Mouse (Mus musculus) bone marrow macrophage, adult 2 months (primary cell): ENCODE measurements around the gene Ccdc9b. TPM values are rescaled to one million over a fixed set of nuclear protein-coding genes. Genes with fewer than 3 reads are reported as not detected.

Experiments used
- H3K27ac ChIP-seq: 2 replicates; pipeline ENCODE4 v1.5.1; 2012; ENCODE audit warnings: low read depth, low read length; ENCODE audit not compliant: insufficient read depth
- H3K4me1 ChIP-seq: 2 replicates; pipeline ENCODE4 v1.6.1; 2012; ENCODE audit warnings: low read length; ENCODE audit not compliant: control insufficient read depth, insufficient read depth
- H3K4me3 ChIP-seq: 2 replicates; pipeline ENCODE4 v1.5.1; 2012; ENCODE audit warnings: mild to moderate bottlenecking, low read length, moderate library complexity; ENCODE audit not compliant: insufficient read depth
- CTCF ChIP-seq: IDR thresholded peaks from 2 replicates; pipeline ENCODE4 v1.5.1; 2012; ENCODE audit warnings: low read depth, mild to moderate bottlenecking, low read length, moderate library complexity
- POLR2A ChIP-seq: IDR thresholded peaks from 2 replicates; pipeline ENCODE4 v1.6.1; 2012; ENCODE audit warnings: mild to moderate bottlenecking, low read depth, low read length, borderline replicate concordance
- polyA plus RNA-seq: library from polyadenylated mRNA; stranded (reverse); fragments of >200 nt; gene quantifications from 2 replicates; pipeline ENCODE4 v1.2.4, GENCODE M21; 2012; ENCODE audit not compliant: missing spikeins, insufficient read depth, insufficient read length

Ccdc9b gene
- 0.23 TPM in 1 of 2 replicates, not detected in the other for polyA plus RNA-seq

DNA sequence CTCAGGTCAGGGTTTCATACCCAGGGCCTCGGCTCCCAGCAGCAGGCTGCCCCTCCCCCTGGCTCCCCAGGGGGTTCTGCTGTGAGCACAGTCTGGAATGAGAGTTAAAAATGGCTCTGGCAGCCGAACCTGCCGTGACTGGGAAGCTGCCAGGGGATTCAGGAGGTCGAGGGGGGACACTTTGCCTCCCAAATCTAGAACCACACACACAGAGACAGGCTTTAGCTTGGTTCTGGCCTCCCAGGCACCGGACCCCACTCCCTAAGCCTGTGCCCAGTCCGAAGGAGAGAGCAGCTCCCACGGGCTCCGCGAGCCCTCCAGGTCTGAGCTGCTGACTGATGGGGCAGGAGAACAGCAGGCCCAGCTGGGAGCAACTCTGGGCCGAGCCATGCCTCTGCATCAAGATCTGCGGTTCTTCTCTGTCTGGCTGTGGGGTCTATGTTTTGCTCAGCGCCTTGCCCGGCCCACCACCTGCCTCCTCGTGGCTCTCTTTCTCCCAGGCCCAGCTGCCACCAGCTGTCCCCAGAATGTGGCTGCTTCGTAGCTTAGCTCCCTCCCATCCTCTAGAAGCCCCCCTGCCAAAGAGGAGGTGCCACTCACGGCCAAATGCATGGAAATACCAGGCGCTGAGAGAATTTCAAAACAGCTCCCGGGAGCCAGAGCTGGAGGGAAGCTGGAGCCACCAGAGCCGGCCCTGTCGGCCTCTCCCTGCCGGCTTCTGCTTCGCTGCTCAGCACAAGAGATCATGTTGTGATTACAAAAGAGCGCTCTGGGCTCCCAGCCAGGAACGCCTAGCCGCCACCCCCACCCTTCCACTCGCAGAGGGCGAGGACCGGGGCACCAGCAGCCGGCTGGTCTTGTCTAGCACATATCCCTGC, at the start of gene Ccdc9b:
Gene Ccdc9b, minus strand, starts transcription at position 756 of the 878 bp plus-strand sequence.
- Histone ChIP-seq H3K4me3 (peak within 1 kb of the TSS; percentile 12; the same call in 1 of the 2 replicates), H3K27ac (no peak within 1 kb of the TSS), H3K4me1 (peaks cover 14% of the 10 kb centered on the region)
- TF ChIP-seq POLR2A (no peak), CTCF (no peak)

DNA sequence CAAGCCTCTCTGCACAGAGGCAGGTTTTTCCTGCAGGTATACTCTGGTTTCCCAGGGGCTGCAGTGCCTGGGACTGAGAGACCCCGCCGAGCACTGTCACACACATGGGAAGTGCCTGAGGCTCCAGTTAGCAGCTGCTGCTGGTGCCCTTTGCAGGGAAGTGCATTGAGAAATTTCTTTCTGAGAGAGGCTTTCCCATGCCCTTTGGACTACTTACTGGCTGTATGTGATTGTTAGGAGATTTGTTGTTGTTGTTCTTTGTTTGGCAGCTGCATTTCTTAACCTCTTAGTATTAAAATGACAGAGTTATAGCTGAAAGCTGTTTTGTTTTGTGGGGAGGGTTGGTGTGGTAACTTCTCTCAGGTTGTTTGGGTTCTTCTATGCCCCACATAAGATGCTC, 48.4 kb upstream of the Ccdc9b start:
- H3K4me3 ChIP-seq, result no peak overlapping the region
- TF ChIP-seq POLR2A (no peak), CTCF (no peak)
- H3K27ac ChIP-seq, result no peak overlapping the region
- H3K4me1 ChIP-seq, result peaks cover 4% of the 10 kb centered on the region

DNA sequence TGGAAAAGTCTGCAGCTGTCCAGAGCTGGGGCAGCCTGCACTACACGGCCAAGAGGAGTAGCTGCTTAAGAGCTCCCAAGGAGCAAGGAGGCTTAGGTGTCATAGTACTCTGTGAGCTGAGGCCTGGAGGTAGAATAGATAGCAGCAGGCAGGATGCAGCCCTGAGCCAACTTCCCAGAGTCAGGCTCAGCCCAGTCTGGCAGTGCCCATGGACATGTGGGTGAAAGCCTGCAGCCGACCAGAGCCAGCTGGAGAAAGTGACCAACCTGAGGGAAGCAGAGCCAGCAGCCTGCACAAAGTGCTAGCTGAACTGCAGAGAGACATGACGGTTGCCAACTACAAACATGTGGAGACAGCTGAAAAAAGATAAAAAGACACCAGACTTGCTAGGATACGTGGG, 44.4 kb upstream of the Ccdc9b start:
- no peak overlapping the region for H3K4me3 ChIP-seq
- peaks cover 10% of the 10 kb centered on the region for H3K4me1 ChIP-seq
- TF ChIP-seq CTCF (no peak), POLR2A (no peak)
- no peak overlapping the region for H3K27ac ChIP-seq

DNA sequence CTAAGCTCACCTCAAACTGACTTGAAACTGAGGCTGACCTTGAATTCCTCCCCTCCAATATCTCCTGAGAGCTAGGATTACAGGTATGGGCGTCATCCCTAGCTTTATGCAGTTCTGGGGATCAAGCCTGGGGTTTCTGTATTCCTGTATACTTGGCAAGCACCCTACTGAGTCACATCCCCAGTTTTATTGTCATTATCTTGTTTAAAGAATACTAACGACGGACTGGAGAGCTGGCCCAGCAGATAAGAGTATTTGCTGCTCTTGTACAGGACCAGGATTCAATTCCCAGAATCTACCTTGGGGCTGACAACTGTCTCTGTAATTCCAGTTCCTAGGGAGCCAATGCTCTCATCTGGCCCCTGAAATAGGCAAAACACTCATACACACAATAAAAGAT, 43.3 kb upstream of the Ccdc9b start:
- TF ChIP-seq CTCF (no peak), POLR2A (no peak)
- Histone ChIP-seq H3K4me1 (peaks cover 10% of the 10 kb centered on the region), H3K4me3 (no peak overlapping the region), H3K27ac (no peak overlapping the region)

DNA sequence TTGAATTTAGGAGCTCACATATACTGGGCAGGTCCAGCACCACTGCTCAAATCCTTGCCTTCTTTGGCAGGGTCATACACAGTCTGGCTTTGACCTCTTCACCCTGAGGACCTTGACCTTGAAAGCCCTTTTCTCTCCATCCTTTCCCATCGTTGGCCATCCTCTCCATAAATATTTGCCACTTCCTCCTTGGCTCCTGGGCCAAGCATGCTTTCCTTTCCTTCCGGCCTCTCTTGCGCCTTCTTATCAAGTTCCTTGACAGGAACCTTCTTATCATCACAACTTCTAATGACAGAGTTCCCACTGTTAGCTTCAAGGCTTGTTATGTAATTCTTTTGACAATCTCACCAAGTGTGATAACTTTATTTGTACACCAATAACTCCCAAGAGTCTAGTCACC, 42.7 kb upstream of the Ccdc9b start:
- no peak overlapping the region for H3K27ac ChIP-seq
- H3K4me1 ChIP-seq, result peaks cover 10% of the 10 kb centered on the region
- TF ChIP-seq CTCF, result no peak
- TF ChIP-seq POLR2A, result no peak
- H3K4me3 ChIP-seq, result no peak overlapping the region

DNA sequence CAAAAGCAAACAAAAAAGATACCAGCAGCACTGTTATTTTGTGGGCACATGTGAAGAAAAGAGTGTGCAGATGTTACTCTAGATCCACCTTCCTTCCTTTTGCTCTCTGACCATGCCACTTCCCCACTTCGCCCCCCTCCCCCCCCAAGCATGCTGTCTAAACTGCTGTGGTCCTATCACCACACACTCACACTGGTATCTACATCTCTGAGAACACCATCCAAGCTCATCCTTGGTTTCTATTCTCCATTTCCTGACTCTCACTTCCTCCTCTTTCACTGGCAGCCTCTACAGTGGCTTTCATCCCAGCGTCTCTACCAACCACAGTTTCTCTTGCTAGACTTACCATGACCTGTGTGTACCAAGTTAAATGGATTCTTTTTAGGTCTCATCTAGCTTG, 42.0 kb upstream of the Ccdc9b start:
- Histone ChIP-seq H3K4me3 (no peak overlapping the region), H3K27ac (no peak overlapping the region), H3K4me1 (peaks cover 10% of the 10 kb centered on the region)
- TF ChIP-seq POLR2A (no peak), CTCF (no peak)

DNA sequence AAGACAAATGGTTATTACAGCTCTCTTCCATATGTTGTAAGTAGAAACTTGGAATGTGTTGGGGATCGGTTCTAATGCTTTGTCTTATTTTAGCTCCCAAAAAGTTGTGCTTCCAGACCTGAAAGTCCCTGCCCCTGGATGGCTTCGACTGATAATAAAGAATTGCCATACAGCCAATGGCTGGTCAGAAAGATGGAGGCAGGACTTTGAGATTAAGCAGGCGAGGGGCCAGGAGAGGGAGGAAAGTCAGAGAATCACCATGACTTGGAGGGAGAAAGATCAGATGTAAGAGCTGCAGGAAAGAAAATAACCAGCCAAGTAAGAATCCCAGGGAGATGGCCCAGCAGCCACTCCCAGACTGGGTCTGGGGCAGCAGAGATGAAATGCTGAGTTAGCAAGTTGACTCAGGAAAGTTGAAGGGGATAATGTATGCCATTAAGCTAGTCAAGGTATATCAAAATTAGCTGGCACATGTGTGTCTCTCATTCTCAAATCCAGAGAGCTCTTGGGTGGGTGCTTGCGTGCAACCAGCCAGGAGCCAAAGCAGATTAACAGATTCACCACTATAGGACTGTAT, 40.2 kb upstream of the Ccdc9b start:
- Histone ChIP-seq H3K4me1 (peaks cover 10% of the 10 kb centered on the region), H3K4me3 (no peak overlapping the region), H3K27ac (no peak overlapping the region)
- no peak for TF ChIP-seq CTCF
- TF ChIP-seq POLR2A, result no peak

DNA sequence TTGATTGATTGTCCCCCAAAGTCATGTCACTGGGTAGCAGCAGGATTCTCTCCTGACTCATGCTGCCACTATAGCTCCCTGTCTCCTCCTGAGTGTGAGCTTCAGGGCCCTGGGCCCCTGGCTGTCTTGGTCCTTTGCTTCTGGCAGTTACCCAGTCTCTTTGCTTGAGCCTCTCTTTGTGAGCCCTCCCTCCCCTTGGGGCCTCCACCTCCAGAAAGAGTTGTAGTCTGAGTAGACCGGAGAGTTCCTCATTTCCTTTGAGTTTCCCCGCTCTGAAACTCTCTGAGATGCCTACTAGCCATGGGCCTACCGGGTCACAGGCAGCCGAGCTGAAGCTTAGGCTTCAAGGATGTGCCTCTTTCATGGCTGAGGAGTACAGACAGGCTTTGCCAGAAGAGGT, 31.2 kb upstream of the Ccdc9b start:
- no peak overlapping the region for H3K4me3 ChIP-seq
- no peak for TF ChIP-seq POLR2A
- no peak for TF ChIP-seq CTCF
- no peaks in the 10 kb centered on the region for H3K4me1 ChIP-seq
- no peak overlapping the region for H3K27ac ChIP-seq

DNA sequence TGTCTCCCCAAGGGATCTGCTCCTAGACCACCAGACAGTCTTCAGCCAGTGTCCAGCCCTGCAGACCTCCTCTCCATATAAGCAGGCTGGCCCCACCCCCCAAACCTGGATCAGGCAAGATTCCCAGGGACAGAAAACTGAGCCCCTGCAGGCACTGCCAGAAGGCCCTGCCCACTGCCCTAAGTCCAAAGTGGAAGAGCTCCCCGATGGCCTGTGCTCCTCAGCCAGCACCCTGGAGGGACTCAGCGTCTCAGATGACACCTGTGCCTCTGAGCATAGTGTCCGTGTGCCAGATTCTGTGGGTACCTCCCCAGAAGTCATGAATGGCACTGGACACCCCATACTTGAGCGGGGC, 29.8 kb upstream of the Ccdc9b start:
- TF ChIP-seq CTCF, result no peak
- no peak for TF ChIP-seq POLR2A
- H3K4me3 ChIP-seq, result no peak overlapping the region
- no peak overlapping the region for H3K27ac ChIP-seq
- H3K4me1 ChIP-seq, result no peaks in the 10 kb centered on the region

DNA sequence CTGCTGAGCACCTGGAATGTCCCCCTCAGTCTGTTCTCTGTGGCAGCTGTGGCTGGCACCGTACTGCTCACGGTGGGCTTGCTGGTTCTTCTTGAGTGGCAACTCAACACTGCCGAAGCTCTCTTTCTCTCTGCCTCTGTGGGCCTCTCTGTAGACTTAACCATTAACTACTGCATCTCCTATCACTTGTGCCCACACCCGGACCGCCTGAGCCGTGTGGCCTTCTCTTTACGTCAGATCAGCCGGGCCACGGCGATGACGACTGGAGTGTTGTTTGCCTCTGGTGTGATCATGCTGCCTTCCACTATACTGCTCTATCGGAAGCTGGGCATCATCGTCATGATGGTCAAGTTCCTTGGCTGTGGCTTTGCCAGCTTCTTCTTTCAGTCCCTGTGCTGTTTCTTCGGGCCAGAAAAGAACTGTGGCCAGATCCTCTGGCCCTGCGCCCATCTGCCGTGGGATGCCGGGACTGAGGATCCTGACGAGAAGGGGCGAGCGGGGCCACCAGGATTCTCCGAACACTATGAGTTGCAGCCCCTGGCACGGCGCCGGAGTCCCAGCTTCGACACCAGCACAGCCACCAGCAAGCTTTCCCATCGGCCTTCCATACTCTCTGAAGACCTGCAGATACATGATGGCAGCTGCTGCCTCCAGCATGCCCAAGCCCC, 29.3 kb upstream of the Ccdc9b start:
- no peaks in the 10 kb centered on the region for H3K4me1 ChIP-seq
- H3K27ac ChIP-seq, result no peak overlapping the region
- no peak overlapping the region for H3K4me3 ChIP-seq
- TF ChIP-seq CTCF (no peak), POLR2A (no peak)
